Mouse (Mus musculus): ENCODE measurements around the gene Tns1. TPM values are rescaled to one million over a fixed set of nuclear protein-coding genes. Genes with fewer than 3 reads are reported as not detected.

The Tns1 gene
- total and polyA plus RNA-seq, 3 experiments, result 0.40 to 3.6 (median 0.89) TPM

GRCm38 (mm10) chr1:74034211-74034610 is 90.0 kb downstream of the Tns1 start:
- peaks cover 6 to 19% of the 10 kb centered on the region in 2 experiments; a peak in 2 of 4 replicates for H3K4me1 ChIP-seq (ENCODE audit: control insufficient read depth in 1 of 2, insufficient read depth in 2 of 2)
- no peak overlapping the region for H3K4me2 ChIP-seq (ENCODE audit: insufficient read depth, low read depth, poor library complexity, severe bottlenecking)
- no peak for TF ChIP-seq CHD1 (IDR thresholded peaks at IDR 0.05; ENCODE audit: low read depth, low read length)
- TF ChIP-seq EP300 (IDR thresholded peaks at IDR 0.05; ENCODE audit: low read length), result no peak
- TF ChIP-seq ZNF384 (IDR thresholded peaks at IDR 0.05; ENCODE audit: low read depth, low read length), result no peak
- TF ChIP-seq MAFK (IDR thresholded peaks at IDR 0.05; ENCODE audit: insufficient replicate concordance, low read length), result no peak
- TF ChIP-seq CHD2 (IDR thresholded peaks at IDR 0.05; ENCODE audit: low read length), result no peak
- TF ChIP-seq ZKSCAN1 (IDR thresholded peaks at IDR 0.05; ENCODE audit: borderline replicate concordance, low read depth, low read length), result no peak
- TF ChIP-seq ETS1 (conservative IDR thresholded peaks at IDR 0.05; ENCODE audit: low read depth, low read length), result no peak
- TF ChIP-seq MXI1 (IDR thresholded peaks at IDR 0.05; ENCODE audit: low read depth, low read length), result no peak
- no peak for TF ChIP-seq RAD21 (IDR thresholded peaks at IDR 0.05; ENCODE audit: low read depth, low read length)
- no peak for TF ChIP-seq CTCF (conservative IDR thresholded peaks at IDR 0.05 in 1 of 2, IDR thresholded peaks at IDR 0.05 in 1 of 2; ENCODE audit: low read depth in 2 of 2, low read length in 2 of 2)
- TF ChIP-seq POLR2AphosphoS2 (IDR thresholded peaks at IDR 0.05; ENCODE audit: low read depth, low read length), result no peak
- TF ChIP-seq MEF2A (IDR thresholded peaks at IDR 0.05; ENCODE audit: borderline replicate concordance, low read depth, low read length), result no peak
- TF ChIP-seq UBTF (IDR thresholded peaks at IDR 0.05; ENCODE audit: low read depth, low read length), result no peak
- no peak overlapping the region for H3K27ac ChIP-seq (ENCODE audit: insufficient read depth, low read depth)
- peaks cover 13% of the 10 kb centered on the region for H3K27me3 ChIP-seq (replicated peaks)
- H3K9me3 ChIP-seq (replicated peaks; ENCODE audit: low read length), result no peaks in the 10 kb centered on the region
- H3K79me2 ChIP-seq (replicated peaks; ENCODE audit: control insufficient read depth, extremely low read depth, insufficient read depth, poor library complexity, severe bottlenecking), result no peaks in the 10 kb centered on the region
- dilution Hi-C loops (cut with MboI; ENCODE audit: extremely low pct_ligation_motif_present, extremely low pct_unique_long_range_greater_than_20kb, low sequenced_read_pairs), result no loop called here
- H3K36me3 ChIP-seq (replicated peaks in 1 of 2; ENCODE audit: control insufficient read depth in 1 of 2, insufficient read depth in 1 of 2, low read length in 1 of 2), result no peaks in the 10 kb centered on the region
- no peak overlapping the region for H3K9ac ChIP-seq (ENCODE audit: insufficient read depth, low read depth)
- no peak for DNase-seq (ENCODE audit: extremely low read depth)
- no peak overlapping the region for H3K4me3 ChIP-seq (replicated peaks in 1 of 3; ENCODE audit: low read depth in 2 of 3, low read length in 2 of 3, poor library complexity in 1 of 3)
- in situ Hi-C loops (cut with MboI; ENCODE audit: low pct_ligation_motif_present, low pct_unique_long_range_greater_than_20kb, low sequenced_read_pairs), result no loop called here

GRCm38 (mm10) chr1:74033407-74033806 is 90.8 kb downstream of the Tns1 start:
- Histone ChIP-seq H3K4me3 (replicated peaks in 1 of 3; ENCODE audit: low read depth in 2 of 3, low read length in 2 of 3, poor library complexity in 1 of 3) (no peak overlapping the region), H3K36me3 (replicated peaks in 1 of 2; ENCODE audit: control insufficient read depth in 1 of 2, insufficient read depth in 1 of 2, low read length in 1 of 2) (no peaks in the 10 kb centered on the region), H3K79me2 (replicated peaks; ENCODE audit: control insufficient read depth, extremely low read depth, insufficient read depth, poor library complexity, severe bottlenecking) (no peaks in the 10 kb centered on the region), H3K9me3 (replicated peaks; ENCODE audit: low read length) (no peaks in the 10 kb centered on the region), H3K27me3 (replicated peaks) (peaks cover 11% of the 10 kb centered on the region), H3K4me2 (ENCODE audit: insufficient read depth, low read depth, poor library complexity, severe bottlenecking) (no peak overlapping the region), H3K9ac (ENCODE audit: insufficient read depth, low read depth) (no peak overlapping the region), H3K27ac (ENCODE audit: insufficient read depth, low read depth) (no peak overlapping the region), H3K4me1 (ENCODE audit: control insufficient read depth in 1 of 2, insufficient read depth in 2 of 2) (peaks cover 4 to 11% of the 10 kb centered on the region in 2 experiments; a peak in 2 of 4 replicates)
- in situ Hi-C loops (cut with MboI; ENCODE audit: low pct_ligation_motif_present, low pct_unique_long_range_greater_than_20kb, low sequenced_read_pairs), result no loop called here
- no peak for DNase-seq (ENCODE audit: extremely low read depth)
- no peak for TF ChIP-seq BHLHE40 (IDR thresholded peaks at IDR 0.05; ENCODE audit: low read depth, low read length)
- no peak for TF ChIP-seq POLR2AphosphoS2 (IDR thresholded peaks at IDR 0.05; ENCODE audit: low read depth, low read length)
- no peak for TF ChIP-seq UBTF (IDR thresholded peaks at IDR 0.05; ENCODE audit: low read depth, low read length)
- TF ChIP-seq NELFE (IDR thresholded peaks at IDR 0.05; ENCODE audit: low read depth, low read length), result no peak
- TF ChIP-seq MAFK (IDR thresholded peaks at IDR 0.05; ENCODE audit: insufficient replicate concordance, low read length), result no peak
- no peak for TF ChIP-seq ZKSCAN1 (IDR thresholded peaks at IDR 0.05; ENCODE audit: borderline replicate concordance, low read depth, low read length)
- TF ChIP-seq USF2 (conservative IDR thresholded peaks at IDR 0.05; ENCODE audit: low read depth, low read length), result no peak
- TF ChIP-seq HCFC1 (IDR thresholded peaks at IDR 0.05; ENCODE audit: low read depth, low read length), result no peak
- no peak for TF ChIP-seq IRF4 (IDR thresholded peaks at IDR 0.05; ENCODE audit: low read depth, low read length)
- no peak for TF ChIP-seq CHD1 (IDR thresholded peaks at IDR 0.05; ENCODE audit: low read depth, low read length)
- no peak for TF ChIP-seq JUN (IDR thresholded peaks at IDR 0.05; ENCODE audit: insufficient read depth, low read depth, low read length)
- dilution Hi-C loops (cut with MboI; ENCODE audit: extremely low pct_ligation_motif_present, extremely low pct_unique_long_range_greater_than_20kb, low sequenced_read_pairs), result no loop called here

All from CH12.LX (cell line).